Mouse (Mus musculus): Measurements from ENCODE around the gene Tex36. TPM values are rescaled to one million over a fixed set of nuclear protein-coding genes. Genes with fewer than 3 reads are reported as not detected.
A peak's percentile ranks its signal among the peaks of the same experiment; 100 is the strongest.

Gene Tex36
- polyA plus RNA-seq, 1 experiment from 2014 or later, result not detected

GRCm38 (mm10) chr7:133607331-133607730, 5.4 kb upstream of the Tex36 start:
- Histone ChIP-seq H3K4me1 (ENCODE audit: control insufficient read depth, insufficient read depth, low read length) (peaks cover 21% of the 10 kb centered on the region), H3K9ac (ENCODE audit: low read length) (no peak overlapping the region), H3K4me2 (ENCODE audit: low read length) (no peak overlapping the region), H3K27me3 (replicated peaks; ENCODE audit: control insufficient read depth, insufficient read depth, low read length) (no peaks in the 10 kb centered on the region), H3K27ac (ENCODE audit: low read depth, low read length) (no peak overlapping the region), H3K9me3 (replicated peaks; ENCODE audit: control insufficient read depth, low read length) (no peaks in the 10 kb centered on the region), H3K36me3 (ENCODE audit: control insufficient read depth, insufficient read depth, low read length) (no peaks in the 10 kb centered on the region), H3K4me3 (ENCODE audit: low read depth, low read length) (no peak overlapping the region)
- peak; percentile 44 for DNase-seq (ENCODE audit: low spot score)
- 54% methylated on average over 5 of the region's 5 CpGs for WGBS
- ATAC-seq, result no peak

GRCm38 (mm10) chr7:133604427-133605081, 2.6 kb upstream of the Tex36 start:
- Histone ChIP-seq H3K4me1 (ENCODE audit: control insufficient read depth, insufficient read depth, low read length) (peaks cover 14% of the 10 kb centered on the region), H3K27me3 (replicated peaks; ENCODE audit: control insufficient read depth, insufficient read depth, low read length) (no peaks in the 10 kb centered on the region), H3K27ac (ENCODE audit: low read depth, low read length) (no peak overlapping the region), H3K4me3 (ENCODE audit: low read depth, low read length) (no peak overlapping the region), H3K9me3 (replicated peaks; ENCODE audit: control insufficient read depth, low read length) (no peaks in the 10 kb centered on the region), H3K9ac (ENCODE audit: low read length) (no peak overlapping the region), H3K36me3 (ENCODE audit: control insufficient read depth, insufficient read depth, low read length) (no peaks in the 10 kb centered on the region), H3K4me2 (ENCODE audit: low read length) (no peak overlapping the region)
- DNase-seq (ENCODE audit: low spot score) (no peak), ATAC-seq (no peak)
- WGBS, result 80% methylated on average over 13 of the region's 13 CpGs

GRCm38 (mm10) chr7:133603156-133603555, 1.2 kb upstream of the Tex36 start:
- Histone ChIP-seq H3K36me3 (ENCODE audit: control insufficient read depth, insufficient read depth, low read length) (no peaks in the 10 kb centered on the region), H3K4me1 (ENCODE audit: control insufficient read depth, insufficient read depth, low read length) (peaks cover 4% of the 10 kb centered on the region; the same call in 1 of the 2 replicates), H3K4me2 (ENCODE audit: low read length) (no peak overlapping the region), H3K9me3 (replicated peaks; ENCODE audit: control insufficient read depth, low read length) (no peaks in the 10 kb centered on the region), H3K4me3 (ENCODE audit: low read depth, low read length) (no peak overlapping the region), H3K9ac (ENCODE audit: low read length) (no peak overlapping the region), H3K27ac (ENCODE audit: low read depth, low read length) (no peak overlapping the region), H3K27me3 (replicated peaks; ENCODE audit: control insufficient read depth, insufficient read depth, low read length) (no peaks in the 10 kb centered on the region)
- no peak for DNase-seq (ENCODE audit: low spot score)
- WGBS, result 71% methylated on average over 2 of the region's 2 CpGs
- ATAC-seq, result no peak

GRCm38 (mm10) chr7:133600558-133600957, 1.4 kb downstream of the Tex36 start:
- H3K9ac ChIP-seq (ENCODE audit: low read length), result no peak overlapping the region
- no peak for DNase-seq (ENCODE audit: low spot score)
- H3K4me1 ChIP-seq (ENCODE audit: control insufficient read depth, insufficient read depth, low read length), result no peaks in the 10 kb centered on the region
- no peaks in the 10 kb centered on the region for H3K9me3 ChIP-seq (replicated peaks; ENCODE audit: control insufficient read depth, low read length)
- no peak overlapping the region for H3K4me2 ChIP-seq (ENCODE audit: low read length)
- no peaks in the 10 kb centered on the region for H3K27me3 ChIP-seq (replicated peaks; ENCODE audit: control insufficient read depth, insufficient read depth, low read length)
- WGBS, result 49% methylated on average over 1 of the region's 1 CpGs
- ATAC-seq, result no peak
- H3K27ac ChIP-seq (ENCODE audit: low read depth, low read length), result no peak overlapping the region
- no peak overlapping the region for H3K4me3 ChIP-seq (ENCODE audit: low read depth, low read length)
- no peaks in the 10 kb centered on the region for H3K36me3 ChIP-seq (ENCODE audit: control insufficient read depth, insufficient read depth, low read length)

- H3K36me3 ChIP-seq (ENCODE audit: control insufficient read depth, insufficient read depth, low read length), result no peaks in the 10 kb centered on the region
- no peak overlapping the region for H3K27ac ChIP-seq (ENCODE audit: low read depth, low read length)
- DNase-seq (ENCODE audit: low spot score), result no peak
- 71% methylated on average over 1 of the region's 1 CpGs for WGBS
- H3K4me1 ChIP-seq (ENCODE audit: control insufficient read depth, insufficient read depth, low read length), result no peaks in the 10 kb centered on the region
- H3K9ac ChIP-seq (ENCODE audit: low read length), result no peak overlapping the region
- no peak overlapping the region for H3K4me3 ChIP-seq (ENCODE audit: low read depth, low read length)
- no peaks in the 10 kb centered on the region for H3K9me3 ChIP-seq (replicated peaks; ENCODE audit: control insufficient read depth, low read length)
- ATAC-seq, result no peak
- no peak overlapping the region for H3K4me2 ChIP-seq (ENCODE audit: low read length)
- no peaks in the 10 kb centered on the region for H3K27me3 ChIP-seq (replicated peaks; ENCODE audit: control insufficient read depth, insufficient read depth, low read length)
These were observed 10.2 kb downstream of the Tex36 start for GRCm38 (mm10) chr7:133591750-133592149.

GRCm38 (mm10) chr7:133583216-133583615, 18.7 kb downstream of the Tex36 start:
- no peaks in the 10 kb centered on the region for H3K27me3 ChIP-seq (replicated peaks; ENCODE audit: control insufficient read depth, insufficient read depth, low read length)
- no peak overlapping the region for H3K4me2 ChIP-seq (ENCODE audit: low read length)
- H3K9me3 ChIP-seq (replicated peaks; ENCODE audit: control insufficient read depth, low read length), result no peaks in the 10 kb centered on the region
- H3K9ac ChIP-seq (ENCODE audit: low read length), result no peak overlapping the region
- no peak for DNase-seq (ENCODE audit: low spot score)
- no peak overlapping the region for H3K4me3 ChIP-seq (ENCODE audit: low read depth, low read length)
- no peaks in the 10 kb centered on the region for H3K36me3 ChIP-seq (ENCODE audit: control insufficient read depth, insufficient read depth, low read length)
- no peak for ATAC-seq
- no peaks in the 10 kb centered on the region for H3K4me1 ChIP-seq (ENCODE audit: control insufficient read depth, insufficient read depth, low read length)
- no peak overlapping the region for H3K27ac ChIP-seq (ENCODE audit: low read depth, low read length)
- 93% methylated on average over 6 of the region's 6 CpGs for WGBS

- Histone ChIP-seq H3K9ac (ENCODE audit: low read length) (no peak overlapping the region), H3K9me3 (replicated peaks; ENCODE audit: control insufficient read depth, low read length) (no peaks in the 10 kb centered on the region), H3K27ac (ENCODE audit: low read depth, low read length) (no peak overlapping the region), H3K4me3 (ENCODE audit: low read depth, low read length) (no peak overlapping the region), H3K4me1 (ENCODE audit: control insufficient read depth, insufficient read depth, low read length) (no peaks in the 10 kb centered on the region), H3K4me2 (ENCODE audit: low read length) (no peak overlapping the region), H3K36me3 (ENCODE audit: control insufficient read depth, insufficient read depth, low read length) (no peaks in the 10 kb centered on the region), H3K27me3 (replicated peaks; ENCODE audit: control insufficient read depth, insufficient read depth, low read length) (no peaks in the 10 kb centered on the region)
- WGBS, result 82% methylated on average over 4 of the region's 4 CpGs
- DNase-seq (ENCODE audit: low spot score), result no peak
- ATAC-seq, result no peak
These were observed 21.7 kb downstream of the Tex36 start for GRCm38 (mm10) chr7:133580296-133580640.

GRCm38 (mm10) chr7:133579491-133580295, 22.3 kb downstream of the Tex36 start:
- 78% methylated on average over 20 of the region's 20 CpGs for WGBS
- Histone ChIP-seq H3K4me3 (ENCODE audit: low read depth, low read length) (no peak overlapping the region), H3K36me3 (ENCODE audit: control insufficient read depth, insufficient read depth, low read length) (no peaks in the 10 kb centered on the region), H3K9me3 (replicated peaks; ENCODE audit: control insufficient read depth, low read length) (no peaks in the 10 kb centered on the region), H3K4me1 (ENCODE audit: control insufficient read depth, insufficient read depth, low read length) (no peaks in the 10 kb centered on the region), H3K9ac (ENCODE audit: low read length) (no peak overlapping the region), H3K27ac (ENCODE audit: low read depth, low read length) (no peak overlapping the region), H3K27me3 (replicated peaks; ENCODE audit: control insufficient read depth, insufficient read depth, low read length) (no peaks in the 10 kb centered on the region), H3K4me2 (ENCODE audit: low read length) (no peak overlapping the region)
- DNase-seq (ENCODE audit: low spot score) (no peak), ATAC-seq (no peak)

- no peaks in the 10 kb centered on the region for H3K36me3 ChIP-seq (ENCODE audit: control insufficient read depth, insufficient read depth, low read length)
- ATAC-seq (no peak), DNase-seq (ENCODE audit: low spot score) (no peak)
- H3K27me3 ChIP-seq (replicated peaks; ENCODE audit: control insufficient read depth, insufficient read depth, low read length), result no peaks in the 10 kb centered on the region
- no peaks in the 10 kb centered on the region for H3K4me1 ChIP-seq (ENCODE audit: control insufficient read depth, insufficient read depth, low read length)
- no peak overlapping the region for H3K4me3 ChIP-seq (ENCODE audit: low read depth, low read length)
- no peak overlapping the region for H3K27ac ChIP-seq (ENCODE audit: low read depth, low read length)
- 60% methylated on average over 4 of the region's 4 CpGs for WGBS
- H3K9ac ChIP-seq (ENCODE audit: low read length), result no peak overlapping the region
- H3K4me2 ChIP-seq (ENCODE audit: low read length), result no peak overlapping the region
- H3K9me3 ChIP-seq (replicated peaks; ENCODE audit: control insufficient read depth, low read length), result no peaks in the 10 kb centered on the region
These were observed 25.1 kb downstream of the Tex36 start for GRCm38 (mm10) chr7:133576825-133577224.
